Comparison of ENCODE assay signal across 8 mouse cellular contexts in genomic region chr7:44997940-44998428, GRCm38 (mm10). TPM values are rescaled to one million over a fixed set of nuclear protein-coding genes. Genes with fewer than 3 reads are reported as not detected.
A peak's percentile ranks its signal among the peaks of the same experiment; 100 is the strongest.
DNase-seq lines count a peak whose midpoint lies in the region; ATAC-seq and TF ChIP-seq lines count a peak whose summit lies in the region.

No protein-coding gene starts in this region.

- peak overlapping the region; percentile 93 for H3K4me3 ChIP-seq in kidney, adult 2 months (ENCODE audit: insufficient read depth, low read depth, low read length)
- peak overlapping the region; percentile 83 for H3K4me3 ChIP-seq in bone marrow macrophage, adult 2 months (ENCODE audit: insufficient read depth, low read length)
- peak overlapping the region; percentile 63 for H3K4me3 ChIP-seq in hindbrain, embryonic 12.5 days
- H3K4me3 ChIP-seq in midbrain, embryonic 13.5 days (replicated peaks) = peak overlapping the region; percentile 50

- ATAC-seq in hindbrain, embryonic 12.5 days (ENCODE audit: low FRiP score) = peak; percentile 14; the same call in 1 of the 2 replicates
- peak; percentile 25; the same call in 1 of the 2 replicates for ATAC-seq in midbrain, embryonic 13.5 days

- WGBS in kidney, adult 2 months = 1% methylated on average over 15 of the region's 15 CpGs
- WGBS in hindbrain, embryonic 12.5 days = 4% methylated on average over 15 of the region's 15 CpGs
- 5% methylated on average over 15 of the region's 15 CpGs for WGBS in midbrain, embryonic 13.5 days

- H3K9ac ChIP-seq in hindbrain, embryonic 12.5 days = peak overlapping the region; percentile 79
- peak overlapping the region; percentile 74 for H3K9ac ChIP-seq in midbrain, embryonic 13.5 days (replicated peaks)

- H3K4me1 ChIP-seq in kidney, adult 2 months (ENCODE audit: control insufficient read depth, insufficient read depth, low read length) = peaks cover 11% of the 10 kb centered on the region; the same call in 1 of the 2 replicates
- H3K4me1 ChIP-seq in bone marrow macrophage, adult 2 months (ENCODE audit: control insufficient read depth, insufficient read depth, low read length) = peaks cover 7% of the 10 kb centered on the region
- peaks cover 27% of the 10 kb centered on the region for H3K4me1 ChIP-seq in hindbrain, embryonic 12.5 days
- H3K4me1 ChIP-seq in midbrain, embryonic 13.5 days (replicated peaks) = peaks cover 33% of the 10 kb centered on the region

- no peaks in the 10 kb centered on the region for H3K9me3 ChIP-seq in hindbrain, embryonic 12.5 days (replicated peaks)
- no peaks in the 10 kb centered on the region for H3K9me3 ChIP-seq in midbrain, embryonic 13.5 days

- TF ChIP-seq CTCF in kidney, adult 2 months (conservative IDR thresholded peaks at IDR 0.05; ENCODE audit: insufficient read depth, insufficient read length, low read depth, low read length) = no peak
- no peak for TF ChIP-seq CTCF in bone marrow macrophage, adult 2 months (IDR thresholded peaks at IDR 0.05; ENCODE audit: low read depth, low read length)

- no peak for DNase-seq in kidney, adult 2 months
- no peak for DNase-seq in kidney, adult 8-10 months
- no peak for DNase-seq in thymus, postnatal 10 days (ENCODE audit: low spot score in 2 of 2)
- DNase-seq in urinary bladder, adult 2 months (ENCODE audit: low spot score) = no peak
- no peak for DNase-seq in frontal cortex, postnatal 36 days (ENCODE audit: low spot score in 2 of 2)

- no peaks in the 10 kb centered on the region for H3K27me3 ChIP-seq in kidney, adult 2 months (replicated peaks; ENCODE audit: control insufficient read depth, insufficient read depth, low read length)
- no peaks in the 10 kb centered on the region for H3K27me3 ChIP-seq in hindbrain, embryonic 12.5 days
- H3K27me3 ChIP-seq in midbrain, embryonic 13.5 days = no peaks in the 10 kb centered on the region

- H3K4me2 ChIP-seq in hindbrain, embryonic 12.5 days (replicated peaks) = peak overlapping the region; percentile 71
- H3K4me2 ChIP-seq in midbrain, embryonic 13.5 days (replicated peaks) = peak overlapping the region; percentile 69

- H3K27ac ChIP-seq in kidney, adult 2 months (ENCODE audit: insufficient read depth, low read depth, low read length) = peak overlapping the region; percentile 85
- H3K27ac ChIP-seq in bone marrow macrophage, adult 2 months (ENCODE audit: insufficient read depth, low read depth, low read length) = peak overlapping the region; percentile 88
- H3K27ac ChIP-seq in hindbrain, embryonic 12.5 days = peak overlapping the region; percentile 82
- H3K27ac ChIP-seq in midbrain, embryonic 13.5 days = peak overlapping the region; percentile 30

- peaks cover 2% of the 10 kb centered on the region; the same call in 1 of the 2 replicates for H3K36me3 ChIP-seq in kidney, adult 2 months (ENCODE audit: control insufficient read depth, insufficient read depth, low read length)
- peaks cover 59% of the 10 kb centered on the region for H3K36me3 ChIP-seq in hindbrain, embryonic 12.5 days
- H3K36me3 ChIP-seq in midbrain, embryonic 13.5 days = peaks cover 41% of the 10 kb centered on the region

- no peak for TF ChIP-seq POLR2A in kidney, adult 2 months (IDR thresholded peaks at IDR 0.05; ENCODE audit: low read depth, low read length)
- TF ChIP-seq POLR2A in bone marrow macrophage, adult 2 months (IDR thresholded peaks at IDR 0.05; ENCODE audit: borderline replicate concordance, low read depth, low read length) = no peak

RNA-seq across cellular contexts. Expression of gene Bcl2l12, which starts 0.5 kb away (rescaled TPM):
- 20.0 and 21.4 TPM in 2 replicates for polyA plus RNA-seq in kidney, adult 2 months (2012; rRNA removed)
- polyA plus RNA-seq in bone marrow macrophage, adult 2 months (2012; ENCODE audit: insufficient read depth, insufficient read length, missing spikeins) = 15.3 and 16.0 TPM in 2 replicates
- 46.7 and 46.8 TPM in 2 replicates for polyA plus RNA-seq in hindbrain, embryonic 12.5 days (2016; fragmentation: Nextera tagmentation; extraction: Ambion mirVana)
- polyA plus RNA-seq in midbrain, embryonic 13.5 days (2015; fragmentation: Nextera tagmentation; extraction: Ambion mirVana) = 21.3 and 21.6 TPM in 2 replicates
- 28.6 and 34.8 TPM in 2 replicates for polyA plus RNA-seq in urinary bladder, adult 2 months (2012; rRNA removed)

RNA-seq across cellular contexts. Expression of gene Irf3, which starts 0.5 kb away (rescaled TPM):
- 105 and 107 TPM in 2 replicates for polyA plus RNA-seq in kidney, adult 2 months (2012; rRNA removed)
- polyA plus RNA-seq in bone marrow macrophage, adult 2 months (2012; ENCODE audit: insufficient read depth, insufficient read length, missing spikeins) = 91.0 and 94.7 TPM in 2 replicates
- 62.7 and 74.3 TPM in 2 replicates for polyA plus RNA-seq in hindbrain, embryonic 12.5 days (2016; fragmentation: Nextera tagmentation; extraction: Ambion mirVana)
- 63.0 and 70.7 TPM in 2 replicates for polyA plus RNA-seq in midbrain, embryonic 13.5 days (2015; fragmentation: Nextera tagmentation; extraction: Ambion mirVana)
- 133 and 171 TPM in 2 replicates for polyA plus RNA-seq in urinary bladder, adult 2 months (2012; rRNA removed)

RNA-seq across cellular contexts. Expression of gene Prmt1, which starts 11.6 kb away (rescaled TPM):
- 89.9 and 95.4 TPM in 2 replicates for polyA plus RNA-seq in kidney, adult 2 months (2012; rRNA removed)
- polyA plus RNA-seq in bone marrow macrophage, adult 2 months (2012; ENCODE audit: insufficient read depth, insufficient read length, missing spikeins) = 54.4 and 61.6 TPM in 2 replicates
- polyA plus RNA-seq in hindbrain, embryonic 12.5 days (2016; fragmentation: Nextera tagmentation; extraction: Ambion mirVana) = 551 and 566 TPM in 2 replicates
- polyA plus RNA-seq in midbrain, embryonic 13.5 days (2015; fragmentation: Nextera tagmentation; extraction: Ambion mirVana) = 784 and 789 TPM in 2 replicates
- 183 and 244 TPM in 2 replicates for polyA plus RNA-seq in urinary bladder, adult 2 months (2012; rRNA removed)

RNA-seq across cellular contexts. Expression of gene Scaf1, which starts 18.2 kb away (rescaled TPM):
- polyA plus RNA-seq in kidney, adult 2 months (2012; rRNA removed) = 38.8 and 41.1 TPM in 2 replicates
- polyA plus RNA-seq in bone marrow macrophage, adult 2 months (2012; ENCODE audit: insufficient read depth, insufficient read length, missing spikeins) = 44.3 and 47.3 TPM in 2 replicates
- polyA plus RNA-seq in hindbrain, embryonic 12.5 days (2016; fragmentation: Nextera tagmentation; extraction: Ambion mirVana) = 50.6 and 52.4 TPM in 2 replicates
- 38.1 and 47.7 TPM in 2 replicates for polyA plus RNA-seq in midbrain, embryonic 13.5 days (2015; fragmentation: Nextera tagmentation; extraction: Ambion mirVana)
- 58.4 and 63.5 TPM in 2 replicates for polyA plus RNA-seq in urinary bladder, adult 2 months (2012; rRNA removed)

RNA-seq across cellular contexts. Expression of gene Rras, which starts 19.8 kb away (rescaled TPM):
- 82.3 and 84.1 TPM in 2 replicates for polyA plus RNA-seq in kidney, adult 2 months (2012; rRNA removed)
- polyA plus RNA-seq in bone marrow macrophage, adult 2 months (2012; ENCODE audit: insufficient read depth, insufficient read length, missing spikeins) = 119 and 123 TPM in 2 replicates
- 22.6 and 23.2 TPM in 2 replicates for polyA plus RNA-seq in hindbrain, embryonic 12.5 days (2016; fragmentation: Nextera tagmentation; extraction: Ambion mirVana)
- 8.4 and 9.6 TPM in 2 replicates for polyA plus RNA-seq in midbrain, embryonic 13.5 days (2015; fragmentation: Nextera tagmentation; extraction: Ambion mirVana)
- polyA plus RNA-seq in urinary bladder, adult 2 months (2012; rRNA removed) = 383 and 414 TPM in 2 replicates

Comparison
In these comparisons a context has a peak if more than half of its experiments do, and no peak if none do; other contexts are left out.
1. H3K27ac ChIP-seq: peak in every context shown above with its lines; median percentile 88 in bone marrow macrophage, adult 2 months; 85 in kidney, adult 2 months; 82 in hindbrain, embryonic 12.5 days; 30 in midbrain, embryonic 13.5 days.